Mouse (Mus musculus) CH12.LX (cell line): ENCODE measurements around the gene Tubb2b.

Source experiments
- MEF2A ChIP-seq: IDR thresholded peaks from 2 replicates; pipeline ENCODE4 v1.6.1; 2014; ENCODE audit warnings: low read depth, mild to moderate bottlenecking, inconsistent platforms, low read length, improper control_type of control experiment, borderline replicate concordance
- TCF12 ChIP-seq: IDR thresholded peaks from 2 replicates; pipeline ENCODE4 v1.6.1; 2014; ENCODE audit warnings: low read depth, mild to moderate bottlenecking, inconsistent platforms, low read length, improper control_type of control experiment

GRCm38 (mm10) chr13:34079801-34080200 lies 50.5 kb downstream of the Tubb2b start:
- TF ChIP-seq MEF2A (no peak), TCF12 (no peak)
